Mouse (Mus musculus) forebrain, postnatal 0 days (tissue): ENCODE measurements around the gene 1600002K03Rik. TPM values are rescaled to one million over a fixed set of nuclear protein-coding genes. Genes with fewer than 3 reads are reported as not detected.
"Not testable (repeated sequence)": the region's sequence is repeated elsewhere in the genome, so short reads cannot be mapped to it uniquely, and the experiment has no call there.

Experiments used
- ATAC-seq: fragments of 200-750 bp; cut with Nextera tagmentation; 2 replicates; pipeline ENCODE4 v1.8.0; 2017; ENCODE audit warnings: mild to moderate bottlenecking, moderate library complexity
- DNase-seq: peaks from one replicate; pipeline ENCODE4 v3.0.0-alpha.2; 2015
- H3K27ac ChIP-seq: fragments of 300-500 bp; sonication (generic); 2 replicates; pipeline ENCODE4 v1.5.1; 2014; ENCODE audit warnings: low read depth, mild to moderate bottlenecking, antibody characterized with exemption, low read length, moderate library complexity, mixed read lengths
- H3K27me3 ChIP-seq: fragments of 300-500 bp; sonication (generic); 2 replicates; pipeline ENCODE4 v1.6.1; 2014; ENCODE audit warnings: mild to moderate bottlenecking, low read length, mixed read lengths; ENCODE audit not compliant: insufficient read depth
- H3K36me3 ChIP-seq: fragments of 300-500 bp; sonication (generic); 2 replicates; pipeline ENCODE4 v1.6.1; 2014; ENCODE audit warnings: mild to moderate bottlenecking, moderate library complexity; ENCODE audit not compliant: insufficient read depth
- H3K4me1 ChIP-seq: fragments of 300-500 bp; sonication (generic); 2 replicates; pipeline ENCODE4 v1.6.1; 2014; ENCODE audit warnings: antibody characterized with exemption; ENCODE audit not compliant: insufficient read depth
- H3K4me2 ChIP-seq: fragments of 300-500 bp; sonication (generic); 2 replicates; pipeline ENCODE4 v1.6.1; 2014; ENCODE audit warnings: low read depth, mild to moderate bottlenecking, moderate library complexity
- H3K4me3 ChIP-seq: fragments of 300-500 bp; sonication (generic); 2 replicates; pipeline ENCODE4 v1.5.1; 2014; ENCODE audit warnings: low read depth, low read length, mixed read lengths
- H3K9ac ChIP-seq: fragments of 300-500 bp; sonication (generic); 2 replicates; pipeline ENCODE4 v1.6.1; 2014; ENCODE audit warnings: mild to moderate bottlenecking
- H3K9me3 ChIP-seq: fragments of 300-500 bp; sonication (generic); 2 replicates; pipeline ENCODE4 v1.6.1; 2016; ENCODE audit warnings: low read length
- CTCF ChIP-seq: sonication (generic); IDR thresholded peaks from 2 replicates; pipeline ENCODE4 v1.5.1; 2016; ENCODE audit warnings: antibody characterized with exemption, control low read depth, low read depth
- WGBS: fragments of 180-500 bp; shearing (Covaris S2); extraction: QIAGEN DNeasy Blood & Tissue Kit; methylation state at CpG from one replicate; pipeline ENCODE4 v1.1.7; 2014; 5-methylcytosine and 5-hydroxymethylcytosine counted together
- polyA plus RNA-seq: library from polyadenylated mRNA; unstranded; fragments of >200 nt; fragmentation: Nextera tagmentation; extraction: Ambion mirVana; gene quantifications from 2 replicates; pipeline ENCODE4 v1.2.1, GENCODE M21; 2015
- total RNA-seq: library from RNA; depleted of rRNA; stranded (reverse); fragments of >200 nt; gene quantifications from 2 replicates; pipeline ENCODE4 v1.2.3, GENCODE M21; 2014; rRNA removed

1600002K03Rik gene
- total and polyA plus RNA-seq, 2 experiments from 2014 or later: 5.0 TPM

DNA sequence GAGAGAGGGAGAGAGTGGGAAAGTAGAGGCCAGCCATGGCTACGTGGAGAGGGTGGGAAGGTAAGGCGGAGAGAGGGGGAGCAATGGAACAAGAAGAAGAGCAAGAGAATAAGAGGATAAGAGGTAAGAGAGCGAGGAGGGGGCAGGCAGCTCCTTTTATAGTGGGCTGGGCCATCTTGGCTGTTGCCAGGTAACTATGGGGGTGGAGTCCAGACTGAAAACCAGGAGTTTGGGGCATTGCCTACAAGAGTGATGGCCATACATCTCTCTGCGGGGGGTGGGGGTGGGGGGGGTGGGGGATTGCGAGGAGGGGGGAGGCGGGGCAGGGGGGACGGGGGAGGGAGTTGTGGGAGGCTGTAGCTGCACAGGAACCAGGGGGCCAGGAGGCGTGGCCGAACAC, 47.9 kb downstream of the 1600002K03Rik start:
- 44% methylated on average over 6 of the region's 9 CpGs for WGBS
- no peak overlapping the region for H3K4me2 ChIP-seq
- no peak for ATAC-seq
- no peak overlapping the region for H3K27ac ChIP-seq
- no peaks in the 10 kb centered on the region for H3K9me3 ChIP-seq
- H3K9ac ChIP-seq: no peak overlapping the region
- DNase-seq: no peak
- no peaks in the 10 kb centered on the region for H3K4me1 ChIP-seq
- no peak for TF ChIP-seq CTCF
- no peaks in the 10 kb centered on the region for H3K27me3 ChIP-seq
- H3K4me3 ChIP-seq: no peak overlapping the region
- H3K36me3 ChIP-seq: no peaks in the 10 kb centered on the region

GRCm38 (mm10) chr10:80223137-80223536, 50.4 kb downstream of the 1600002K03Rik start:
- H3K4me2 ChIP-seq, H3K9me3 ChIP-seq, H3K9ac ChIP-seq, H3K36me3 ChIP-seq, H3K27me3 ChIP-seq, H3K4me3 ChIP-seq, ATAC-seq, DNase-seq, H3K27ac ChIP-seq: not testable (repeated sequence)
- peaks cover 13% of the 10 kb centered on the region for H3K4me1 ChIP-seq
- WGBS: 93% methylated on average over 2 of the region's 2 CpGs

Other genes starting within 250 kb of the 1600002K03Rik start
- 7.1 and 7.9 TPM in 2 replicates for gene Arid3a, start 245.9 kb upstream of the 1600002K03Rik start, total RNA-seq
- 1.0 and 2.1 TPM in 2 replicates for gene Arid3a, start 245.9 kb upstream of the 1600002K03Rik start, polyA plus RNA-seq
- gene Wdr18, start 212.8 kb upstream of the 1600002K03Rik start, total RNA-seq: 58.2 and 84.6 TPM in 2 replicates
- 91.9 and 107 TPM in 2 replicates for gene Wdr18, start 212.8 kb upstream of the 1600002K03Rik start, polyA plus RNA-seq
- gene Grin3b, start 202.2 kb upstream of the 1600002K03Rik start, total RNA-seq: 0.14 and 0.15 TPM in 2 replicates
- gene Grin3b, start 202.2 kb upstream of the 1600002K03Rik start, polyA plus RNA-seq: 0.09 and 0.18 TPM in 2 replicates
- 109 and 129 TPM in 2 replicates for gene Tmem259, start 188.6 kb upstream of the 1600002K03Rik start, total RNA-seq
- gene Tmem259, start 188.6 kb upstream of the 1600002K03Rik start, polyA plus RNA-seq: 25.6 and 26.5 TPM in 2 replicates
- 19.5 and 28.2 TPM in 2 replicates for gene Cnn2, start 184.4 kb upstream of the 1600002K03Rik start, total RNA-seq
- gene Cnn2, start 184.4 kb upstream of the 1600002K03Rik start, polyA plus RNA-seq: 15.7 and 17.0 TPM in 2 replicates
- gene Abca7, start 176.4 kb upstream of the 1600002K03Rik start, total RNA-seq: 6.1 and 6.2 TPM in 2 replicates
- gene Abca7, start 176.4 kb upstream of the 1600002K03Rik start, polyA plus RNA-seq: 1.1 TPM in 2 replicates
- 2.3 and 2.4 TPM in 2 replicates for gene Arhgap45, start 156.3 kb upstream of the 1600002K03Rik start, total RNA-seq
- gene Arhgap45, start 156.3 kb upstream of the 1600002K03Rik start, polyA plus RNA-seq: 1.2 and 1.7 TPM in 2 replicates
- 104 and 129 TPM in 2 replicates for gene Polr2e, start 133.1 kb upstream of the 1600002K03Rik start, total RNA-seq
- 168 and 184 TPM in 2 replicates for gene Polr2e, start 133.1 kb upstream of the 1600002K03Rik start, polyA plus RNA-seq
- 401 and 478 TPM in 2 replicates for gene Gpx4, start 125.8 kb upstream of the 1600002K03Rik start, total RNA-seq
- gene Gpx4, start 125.8 kb upstream of the 1600002K03Rik start, polyA plus RNA-seq: 644 and 800 TPM in 2 replicates
- 19.2 and 24.2 TPM in 2 replicates for gene Sbno2, start 67.4 kb upstream of the 1600002K03Rik start, total RNA-seq
- 4.6 and 6.8 TPM in 2 replicates for gene Sbno2, start 67.4 kb upstream of the 1600002K03Rik start, polyA plus RNA-seq
- gene Stk11, start 57.1 kb upstream of the 1600002K03Rik start, total RNA-seq: 77.2 and 77.8 TPM in 2 replicates
- 13.6 and 14.8 TPM in 2 replicates for gene Stk11, start 57.1 kb upstream of the 1600002K03Rik start, polyA plus RNA-seq
- 154 and 193 TPM in 2 replicates for gene Atp5d, start 34.3 kb upstream of the 1600002K03Rik start, total RNA-seq
- gene Atp5d, start 34.3 kb upstream of the 1600002K03Rik start, polyA plus RNA-seq: 633 and 650 TPM in 2 replicates
- 114 and 151 TPM in 2 replicates for gene Cbarp, start 32.1 kb upstream of the 1600002K03Rik start, total RNA-seq
- gene Cbarp, start 32.1 kb upstream of the 1600002K03Rik start, polyA plus RNA-seq: 57.5 and 68.2 TPM in 2 replicates
- gene Midn, start 24.7 kb upstream of the 1600002K03Rik start, total RNA-seq: 91.5 and 120 TPM in 2 replicates
- 19.3 and 21.3 TPM in 2 replicates for gene Midn, start 24.7 kb upstream of the 1600002K03Rik start, polyA plus RNA-seq
- gene Cirbp, start 7.0 kb upstream of the 1600002K03Rik start, total RNA-seq: 345 and 424 TPM in 2 replicates
- 834 and 838 TPM in 2 replicates for gene Cirbp, start 7.0 kb upstream of the 1600002K03Rik start, polyA plus RNA-seq
- gene Efna2, start 6.5 kb downstream of the 1600002K03Rik start, total RNA-seq: 29.0 and 30.9 TPM in 2 replicates
- 30.6 and 31.3 TPM in 2 replicates for gene Efna2, start 6.5 kb downstream of the 1600002K03Rik start, polyA plus RNA-seq
- 57.6 and 60.7 TPM in 2 replicates for gene Mum1, start 53.5 kb downstream of the 1600002K03Rik start, total RNA-seq
- gene Mum1, start 53.5 kb downstream of the 1600002K03Rik start, polyA plus RNA-seq: 41.1 and 50.4 TPM in 2 replicates
- 162 and 212 TPM in 2 replicates for gene Ndufs7, start 76.2 kb downstream of the 1600002K03Rik start, total RNA-seq
- 343 and 394 TPM in 2 replicates for gene Ndufs7, start 76.2 kb downstream of the 1600002K03Rik start, polyA plus RNA-seq
- gene Gamt, start 88.1 kb downstream of the 1600002K03Rik start, total RNA-seq: 15.2 and 18.2 TPM in 2 replicates
- gene Gamt, start 88.1 kb downstream of the 1600002K03Rik start, polyA plus RNA-seq: 20.8 and 21.8 TPM in 2 replicates
- gene Dazap1, start 88.5 kb downstream of the 1600002K03Rik start, total RNA-seq: 120 and 122 TPM in 2 replicates
- gene Dazap1, start 88.5 kb downstream of the 1600002K03Rik start, polyA plus RNA-seq: 42.4 and 46.1 TPM in 2 replicates
- gene Rps15, start 119.5 kb downstream of the 1600002K03Rik start, total RNA-seq: 1,181 and 1,718 TPM in 2 replicates
- gene Rps15, start 119.5 kb downstream of the 1600002K03Rik start, polyA plus RNA-seq: 681 and 897 TPM in 2 replicates
- 309 and 328 TPM in 2 replicates for gene Apc2, start 123.0 kb downstream of the 1600002K03Rik start, total RNA-seq
- 85.3 and 112 TPM in 2 replicates for gene Apc2, start 123.0 kb downstream of the 1600002K03Rik start, polyA plus RNA-seq
- 19.2 and 22.8 TPM in 2 replicates for gene 2310011J03Rik, start 147.6 kb downstream of the 1600002K03Rik start, total RNA-seq
- gene 2310011J03Rik, start 147.6 kb downstream of the 1600002K03Rik start, polyA plus RNA-seq: 32.4 and 35.6 TPM in 2 replicates
- gene Pcsk4, start 156.6 kb downstream of the 1600002K03Rik start, total RNA-seq: 3.4 and 3.8 TPM in 2 replicates
- gene Pcsk4, start 156.6 kb downstream of the 1600002K03Rik start, polyA plus RNA-seq: 7.4 TPM in 2 replicates
- 1.8 and 2.7 TPM in 2 replicates for gene Reep6, start 157.0 kb downstream of the 1600002K03Rik start, total RNA-seq
- 5.1 and 6.4 TPM in 2 replicates for gene Reep6, start 157.0 kb downstream of the 1600002K03Rik start, polyA plus RNA-seq
- 0.31 and 0.33 TPM in 2 replicates for gene Adamtsl5, start 175.5 kb downstream of the 1600002K03Rik start, total RNA-seq
- gene Adamtsl5, start 175.5 kb downstream of the 1600002K03Rik start, polyA plus RNA-seq: 0.70 and 0.81 TPM in 2 replicates
- gene Plk5, start 183.5 kb downstream of the 1600002K03Rik start, total RNA-seq: 8.3 and 12.9 TPM in 2 replicates
- 4.6 and 7.4 TPM in 2 replicates for gene Plk5, start 183.5 kb downstream of the 1600002K03Rik start, polyA plus RNA-seq
- gene Mex3d, start 214.7 kb downstream of the 1600002K03Rik start, total RNA-seq: 107 and 120 TPM in 2 replicates
- 18.3 and 18.4 TPM in 2 replicates for gene Mex3d, start 214.7 kb downstream of the 1600002K03Rik start, polyA plus RNA-seq
- 37.9 and 43.9 TPM in 2 replicates for gene Mbd3, start 226.6 kb downstream of the 1600002K03Rik start, total RNA-seq
- gene Mbd3, start 226.6 kb downstream of the 1600002K03Rik start, polyA plus RNA-seq: 183 and 196 TPM in 2 replicates
- 230 and 424 TPM in 2 replicates for gene Uqcr11, start 233.9 kb downstream of the 1600002K03Rik start, total RNA-seq
- 688 and 881 TPM in 2 replicates for gene Uqcr11, start 233.9 kb downstream of the 1600002K03Rik start, polyA plus RNA-seq